Mouse (Mus musculus): ENCODE data around the gene Trim2. TPM values are rescaled to one million over a fixed set of nuclear protein-coding genes. Genes with fewer than 3 reads are reported as not detected.

Gene Trim2
- polyA plus RNA-seq, 1 experiment: 118 TPM

DNA sequence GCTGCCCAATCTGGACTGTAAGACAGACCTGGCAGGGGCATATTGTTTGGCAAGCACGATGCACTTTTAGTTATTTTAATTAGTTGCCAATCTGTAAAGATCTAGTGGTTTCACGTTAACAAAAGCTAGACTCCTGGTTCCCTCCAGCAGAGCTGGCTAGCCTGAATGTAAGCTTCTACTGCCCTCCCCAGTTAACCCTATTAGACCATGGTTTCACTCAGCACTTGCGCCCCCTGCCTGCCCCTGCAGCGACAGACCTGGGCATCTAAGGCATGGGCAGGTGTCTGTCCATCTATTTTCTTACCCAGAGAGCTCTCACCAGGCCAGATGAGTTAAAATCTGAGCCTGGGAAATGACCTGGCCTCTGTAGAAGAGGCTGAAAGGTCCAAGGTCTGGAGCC is 4.4 kb downstream of the Trim2 start:
- no peak for TF ChIP-seq POLR2A (IDR thresholded peaks at IDR 0.05; ENCODE audit: borderline replicate concordance, extremely low read depth, insufficient read depth, insufficient read length, poor library complexity, severe bottlenecking)
- TF ChIP-seq CTCF (IDR thresholded peaks at IDR 0.05; ENCODE audit: borderline replicate concordance, extremely low read depth, insufficient read depth, insufficient read length): peak; percentile 67
- DNase-seq (ENCODE audit: low read depth): peak; percentile 90

DNA sequence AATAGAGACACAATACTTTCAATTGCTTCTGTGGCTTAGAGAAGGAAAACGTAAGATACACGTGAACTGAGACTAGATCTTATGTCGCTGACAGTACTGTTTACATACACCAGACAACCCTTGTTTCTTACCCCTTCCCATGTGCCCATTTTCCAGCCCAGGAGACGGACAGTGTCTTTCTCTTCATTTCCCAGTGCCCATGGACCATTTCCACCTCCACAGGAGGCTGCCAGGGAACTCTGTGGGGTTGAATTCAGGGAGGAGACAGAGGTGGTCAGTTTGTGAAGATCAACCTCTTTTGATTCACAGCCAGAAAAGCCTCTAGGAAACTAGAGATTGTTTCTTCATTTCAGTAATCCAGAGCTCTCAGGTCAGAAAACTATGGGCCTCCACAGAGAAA is 5.0 kb downstream of the Trim2 start:
- TF ChIP-seq POLR2A (IDR thresholded peaks at IDR 0.05; ENCODE audit: borderline replicate concordance, extremely low read depth, insufficient read depth, insufficient read length, poor library complexity, severe bottlenecking): no peak
- TF ChIP-seq CTCF (IDR thresholded peaks at IDR 0.05; ENCODE audit: borderline replicate concordance, extremely low read depth, insufficient read depth, insufficient read length): no peak
- no peak for DNase-seq (ENCODE audit: low read depth)

DNA sequence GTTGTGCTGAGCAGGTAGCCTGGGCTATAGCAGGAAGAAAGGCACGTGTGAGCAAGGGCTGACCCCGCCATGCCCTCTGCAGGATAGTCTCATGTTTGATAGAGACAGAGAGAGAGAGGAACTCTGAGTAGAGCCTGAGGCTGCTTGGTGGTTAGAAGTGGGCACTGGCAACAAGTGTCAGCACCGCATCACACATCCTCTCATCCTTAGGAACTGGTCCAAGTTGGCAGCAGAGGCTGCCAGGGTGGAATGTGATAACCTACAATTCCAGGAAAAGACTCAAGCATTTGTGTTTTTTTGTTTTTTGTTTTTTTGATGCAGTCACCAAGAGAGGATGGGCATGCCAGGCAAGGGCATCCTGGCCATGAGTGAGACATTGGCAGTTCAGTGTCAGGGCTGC is 8.5 kb downstream of the Trim2 start:
- DNase-seq (ENCODE audit: low read depth): no peak
- no peak for TF ChIP-seq CTCF (IDR thresholded peaks at IDR 0.05; ENCODE audit: borderline replicate concordance, extremely low read depth, insufficient read depth, insufficient read length)
- TF ChIP-seq POLR2A (IDR thresholded peaks at IDR 0.05; ENCODE audit: borderline replicate concordance, extremely low read depth, insufficient read depth, insufficient read length, poor library complexity, severe bottlenecking): no peak

DNA sequence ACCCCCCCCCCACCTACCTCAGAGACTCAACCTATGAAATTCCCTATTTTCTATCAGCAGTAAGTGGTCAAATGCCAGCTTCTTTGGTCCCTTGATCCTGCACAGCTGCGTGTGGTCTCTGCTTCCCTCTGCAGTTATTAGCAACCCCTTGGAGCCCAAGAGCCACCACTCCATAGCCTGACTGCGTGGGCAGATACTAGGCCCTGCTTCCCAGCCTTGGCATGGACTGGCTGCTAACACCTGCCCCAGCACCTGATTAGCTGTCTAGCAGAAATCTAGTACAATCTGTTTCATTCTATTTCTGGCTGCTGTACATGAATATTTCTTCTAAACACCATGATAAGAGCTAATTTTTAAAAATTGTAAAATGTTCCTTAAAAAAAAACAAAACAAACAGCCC is 10.0 kb downstream of the Trim2 start:
- DNase-seq (ENCODE audit: low read depth): no peak
- TF ChIP-seq POLR2A (IDR thresholded peaks at IDR 0.05; ENCODE audit: borderline replicate concordance, extremely low read depth, insufficient read depth, insufficient read length, poor library complexity, severe bottlenecking) (no peak), CTCF (IDR thresholded peaks at IDR 0.05; ENCODE audit: borderline replicate concordance, extremely low read depth, insufficient read depth, insufficient read length) (no peak)

DNA sequence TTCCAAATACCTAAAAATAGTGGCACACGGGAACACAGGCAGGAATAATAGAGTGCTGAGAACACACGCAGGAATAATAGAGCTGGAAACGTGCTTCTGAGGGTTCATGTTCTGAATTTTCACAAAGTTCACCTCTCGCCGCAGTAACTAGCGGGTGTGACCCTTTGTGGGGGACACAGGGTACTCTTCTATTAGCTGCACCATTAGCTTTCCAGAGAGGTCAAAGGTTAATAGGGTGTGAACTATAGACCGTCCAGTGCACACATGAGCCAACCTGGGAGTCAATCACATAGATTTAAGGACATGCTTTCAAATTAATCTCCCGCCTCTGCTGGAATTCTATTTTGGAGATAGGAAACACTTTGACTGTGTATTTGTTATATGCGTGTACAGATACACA is 11.9 kb downstream of the Trim2 start:
- no peak for DNase-seq (ENCODE audit: low read depth)
- no peak for TF ChIP-seq CTCF (IDR thresholded peaks at IDR 0.05; ENCODE audit: borderline replicate concordance, extremely low read depth, insufficient read depth, insufficient read length)
- no peak for TF ChIP-seq POLR2A (IDR thresholded peaks at IDR 0.05; ENCODE audit: borderline replicate concordance, extremely low read depth, insufficient read depth, insufficient read length, poor library complexity, severe bottlenecking)

DNA sequence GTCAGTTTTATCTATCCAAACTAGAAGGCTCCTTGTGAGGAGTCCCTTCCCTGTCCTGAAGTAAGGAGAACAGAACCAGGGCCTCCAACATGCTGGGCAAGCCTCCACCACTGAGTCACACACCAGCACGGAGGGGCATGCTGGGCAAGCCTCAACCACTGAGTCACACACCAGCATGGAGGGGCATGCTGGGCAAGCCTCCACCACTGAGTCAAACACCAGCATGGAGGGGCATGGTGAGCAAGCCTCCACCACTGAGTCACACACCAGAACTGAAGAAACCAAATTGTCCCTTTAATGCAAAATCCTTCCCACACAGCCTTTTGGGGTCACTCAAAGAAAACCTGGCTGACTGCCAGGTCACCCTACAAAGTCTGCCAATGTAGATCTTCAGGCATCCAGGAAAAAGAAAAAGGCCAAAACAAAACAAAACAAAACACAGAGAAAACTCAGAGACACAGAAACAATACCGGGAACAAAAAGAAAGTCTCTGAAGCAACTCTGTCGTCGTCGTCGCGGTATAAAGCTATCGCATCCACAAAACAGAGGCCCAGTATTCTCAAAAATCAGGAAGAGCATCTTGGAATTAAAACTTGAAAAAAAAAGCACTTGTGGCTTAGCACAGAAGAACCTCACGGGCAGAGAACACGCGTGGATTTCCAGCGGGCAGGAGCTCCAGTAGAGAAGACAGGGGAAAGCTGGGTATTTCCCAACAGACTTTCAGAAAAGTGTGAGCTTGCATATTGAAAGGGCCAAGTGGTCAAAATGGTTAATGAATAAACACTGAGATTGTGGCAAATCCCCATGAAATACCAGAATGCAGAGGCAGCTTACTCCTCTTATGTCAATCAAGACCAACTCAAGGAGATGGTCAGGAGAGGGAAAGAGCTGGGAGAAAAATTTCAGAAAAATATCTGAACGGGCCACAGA is 12.7 kb downstream of the Trim2 start:
- TF ChIP-seq CTCF (IDR thresholded peaks at IDR 0.05; ENCODE audit: borderline replicate concordance, extremely low read depth, insufficient read depth, insufficient read length): no peak
- TF ChIP-seq POLR2A (IDR thresholded peaks at IDR 0.05; ENCODE audit: borderline replicate concordance, extremely low read depth, insufficient read depth, insufficient read length, poor library complexity, severe bottlenecking): no peak
- DNase-seq (ENCODE audit: low read depth): no peak

DNA sequence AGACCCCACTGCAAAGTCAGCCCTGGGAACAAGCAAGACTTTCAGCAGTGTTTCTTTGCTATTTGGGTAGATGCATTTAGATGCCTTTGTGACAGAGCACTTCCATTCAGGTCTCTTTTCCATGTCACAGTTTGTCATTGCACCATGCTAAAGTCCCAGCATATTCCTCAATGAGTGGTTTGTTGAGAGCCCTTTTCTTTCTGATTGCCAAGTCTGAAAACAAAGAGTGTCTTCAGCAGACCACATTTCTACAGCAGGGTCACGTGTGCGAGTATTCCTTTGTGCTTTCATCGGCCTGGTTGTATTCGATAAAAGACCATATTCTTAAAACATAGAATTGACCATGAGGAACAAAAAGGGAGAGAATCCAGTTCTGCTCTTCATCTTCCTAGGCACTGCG is 14.4 kb downstream of the Trim2 start:
- DNase-seq (ENCODE audit: low read depth): no peak
- no peak for TF ChIP-seq POLR2A (IDR thresholded peaks at IDR 0.05; ENCODE audit: borderline replicate concordance, extremely low read depth, insufficient read depth, insufficient read length, poor library complexity, severe bottlenecking)
- TF ChIP-seq CTCF (IDR thresholded peaks at IDR 0.05; ENCODE audit: borderline replicate concordance, extremely low read depth, insufficient read depth, insufficient read length): no peak

DNA sequence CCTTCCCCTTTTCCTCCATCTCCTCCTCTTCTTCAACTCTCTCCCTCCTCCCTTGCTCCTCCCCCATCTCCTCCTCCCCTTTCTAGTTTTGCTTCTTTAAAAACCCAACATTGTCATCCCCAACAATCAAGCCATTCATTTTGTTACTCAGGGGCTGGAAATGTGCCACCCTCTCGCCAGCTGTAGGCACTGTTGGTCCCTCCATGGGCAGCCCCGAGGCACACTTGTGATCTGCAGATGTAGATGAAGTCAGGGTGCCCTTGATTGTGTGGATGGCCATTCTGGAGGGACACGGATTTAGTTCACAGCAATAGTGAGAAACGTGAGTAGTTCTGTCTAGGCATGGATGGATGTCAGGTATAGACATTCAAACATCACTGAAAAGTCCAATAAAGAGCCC is 17.7 kb downstream of the Trim2 start:
- TF ChIP-seq CTCF (IDR thresholded peaks at IDR 0.05; ENCODE audit: borderline replicate concordance, extremely low read depth, insufficient read depth, insufficient read length) (no peak), POLR2A (IDR thresholded peaks at IDR 0.05; ENCODE audit: borderline replicate concordance, extremely low read depth, insufficient read depth, insufficient read length, poor library complexity, severe bottlenecking) (no peak)
- DNase-seq (ENCODE audit: low read depth): no peak

DNA sequence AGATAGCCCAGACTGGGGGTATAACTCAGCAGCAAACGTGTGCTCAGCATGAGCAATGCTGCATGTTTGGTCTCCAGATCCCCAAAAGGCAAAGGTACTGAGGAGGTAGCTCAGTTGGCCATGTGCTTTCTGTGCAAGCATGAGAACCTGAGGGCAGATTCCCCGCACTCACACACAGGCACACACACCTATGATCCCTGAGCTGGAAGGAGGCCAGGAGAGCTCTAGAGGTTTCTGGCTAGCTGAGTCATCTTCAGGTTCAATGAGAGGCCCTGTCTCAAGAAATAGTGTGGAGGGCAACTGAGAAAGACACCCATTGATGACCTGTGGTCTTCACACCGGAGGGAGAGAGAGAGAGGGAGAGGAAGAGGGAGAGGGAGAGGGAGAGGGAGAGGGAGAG is 19.4 kb downstream of the Trim2 start:
- TF ChIP-seq POLR2A (IDR thresholded peaks at IDR 0.05; ENCODE audit: borderline replicate concordance, extremely low read depth, insufficient read depth, insufficient read length, poor library complexity, severe bottlenecking): no peak
- TF ChIP-seq CTCF (IDR thresholded peaks at IDR 0.05; ENCODE audit: borderline replicate concordance, extremely low read depth, insufficient read depth, insufficient read length): no peak
- no peak for DNase-seq (ENCODE audit: low read depth)

DNA sequence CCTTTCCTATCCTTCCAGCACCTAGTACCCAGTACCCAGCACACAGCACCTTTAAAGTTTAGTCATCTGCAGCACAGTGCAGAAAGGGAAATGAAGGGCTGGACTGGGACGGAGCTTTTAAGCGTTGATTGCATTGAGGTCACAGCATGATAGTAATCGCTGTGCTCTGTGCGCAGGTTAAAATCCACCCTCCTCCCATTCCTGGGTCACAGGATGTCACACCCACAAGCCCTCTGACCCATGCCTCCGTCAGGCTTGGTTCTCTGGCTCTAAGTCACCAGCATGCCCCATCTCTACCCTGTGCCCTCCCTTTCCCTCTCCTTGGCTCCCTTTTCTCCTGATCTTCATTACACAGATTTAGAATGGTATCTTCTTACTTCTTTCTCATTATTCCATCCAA is 20.4 kb downstream of the Trim2 start:
- no peak for DNase-seq (ENCODE audit: low read depth)
- TF ChIP-seq CTCF (IDR thresholded peaks at IDR 0.05; ENCODE audit: borderline replicate concordance, extremely low read depth, insufficient read depth, insufficient read length) (no peak), POLR2A (IDR thresholded peaks at IDR 0.05; ENCODE audit: borderline replicate concordance, extremely low read depth, insufficient read depth, insufficient read length, poor library complexity, severe bottlenecking) (no peak)

DNA sequence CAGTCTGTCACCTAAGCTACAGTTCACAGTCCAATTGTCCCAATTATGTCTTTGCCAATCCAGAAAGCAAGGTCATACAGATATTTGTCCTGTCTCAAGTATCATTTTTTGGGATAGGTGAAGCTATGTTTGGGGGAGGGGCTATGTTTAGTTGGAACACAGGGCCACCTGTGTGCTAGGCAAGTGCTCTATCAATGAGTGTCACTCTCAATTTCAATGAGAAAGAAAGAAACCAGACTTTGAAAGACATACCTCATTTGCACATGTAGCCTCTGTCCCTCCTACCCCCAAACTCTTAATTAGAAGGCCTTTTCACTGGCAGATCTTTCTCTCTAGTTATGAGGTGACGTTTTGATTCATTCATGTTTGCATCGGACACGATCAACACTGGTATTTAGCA is 21.9 kb downstream of the Trim2 start:
- DNase-seq (ENCODE audit: low read depth): no peak
- TF ChIP-seq POLR2A (IDR thresholded peaks at IDR 0.05; ENCODE audit: borderline replicate concordance, extremely low read depth, insufficient read depth, insufficient read length, poor library complexity, severe bottlenecking) (no peak), CTCF (IDR thresholded peaks at IDR 0.05; ENCODE audit: borderline replicate concordance, extremely low read depth, insufficient read depth, insufficient read length) (no peak)

DNA sequence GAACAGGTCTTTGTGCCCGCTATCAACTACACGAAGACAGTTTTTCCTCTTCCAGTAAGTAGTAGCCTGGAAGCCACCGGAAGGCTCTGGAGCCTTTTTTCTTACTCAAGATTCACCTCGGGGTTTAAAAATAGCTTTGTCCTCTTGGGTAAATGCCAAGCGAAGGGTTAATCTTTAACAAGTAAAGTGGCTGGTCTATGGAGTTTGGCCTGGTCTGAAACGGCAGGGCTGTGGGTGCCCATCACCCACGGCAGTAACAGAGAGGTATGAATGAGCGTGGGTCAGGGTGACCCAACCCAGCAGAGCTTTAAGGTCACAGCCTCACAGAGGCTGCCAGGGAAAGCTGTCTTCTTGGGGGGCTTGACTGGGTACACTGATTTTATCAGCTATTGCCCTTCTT is 23.2 kb downstream of the Trim2 start:
- TF ChIP-seq POLR2A (IDR thresholded peaks at IDR 0.05; ENCODE audit: borderline replicate concordance, extremely low read depth, insufficient read depth, insufficient read length, poor library complexity, severe bottlenecking) (no peak), CTCF (IDR thresholded peaks at IDR 0.05; ENCODE audit: borderline replicate concordance, extremely low read depth, insufficient read depth, insufficient read length) (no peak)
- DNase-seq (ENCODE audit: low read depth): no peak
